Mouse (Mus musculus): ENCODE results near the gene Vstm4. TPM values are rescaled to one million over a fixed set of nuclear protein-coding genes. Genes with fewer than 3 reads are reported as not detected.

The Vstm4 gene
- total and polyA plus RNA-seq, 3 experiments, result not detected

DNA sequence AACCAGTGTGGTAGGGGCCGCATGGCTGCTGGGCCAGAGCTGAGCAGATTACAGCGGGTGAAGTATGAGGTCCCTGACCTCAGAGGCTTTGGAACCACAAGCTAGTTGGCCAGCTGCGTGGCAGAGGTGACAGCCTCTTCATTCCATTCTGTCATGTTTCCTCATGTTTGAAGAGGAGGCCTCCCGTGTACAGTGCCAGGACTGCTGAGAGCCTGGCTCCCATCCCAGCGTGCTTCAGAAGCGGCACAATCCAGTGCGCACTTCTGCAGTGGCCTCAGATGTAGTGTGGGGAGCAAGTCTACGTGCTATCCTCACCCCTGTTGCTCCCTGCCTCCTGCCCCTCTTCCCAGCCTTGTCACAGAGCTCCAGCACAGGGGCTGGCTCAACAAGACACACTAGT lies 99.9 kb downstream of the Vstm4 start:
- no peaks in the 10 kb centered on the region for H3K79me2 ChIP-seq (replicated peaks; ENCODE audit: control insufficient read depth, extremely low read depth, insufficient read depth, poor library complexity, severe bottlenecking)
- no peak overlapping the region for H3K4me2 ChIP-seq (ENCODE audit: insufficient read depth, low read depth, poor library complexity, severe bottlenecking)
- no peak overlapping the region for H3K4me3 ChIP-seq (replicated peaks in 1 of 3; ENCODE audit: low read depth in 2 of 3, low read length in 2 of 3, poor library complexity in 1 of 3)
- H3K36me3 ChIP-seq (replicated peaks in 1 of 2; ENCODE audit: control insufficient read depth in 1 of 2, insufficient read depth in 1 of 2, low read length in 1 of 2), result peaks cover 25 to 52% of the 10 kb centered on the region in 2 experiments
- H3K9me3 ChIP-seq (replicated peaks; ENCODE audit: low read length), result no peaks in the 10 kb centered on the region
- H3K4me1 ChIP-seq (ENCODE audit: control insufficient read depth in 1 of 2, insufficient read depth in 2 of 2), result no peaks in the 10 kb centered on the region
- no peak overlapping the region for H3K9ac ChIP-seq (ENCODE audit: insufficient read depth, low read depth)
- no peak for DNase-seq (ENCODE audit: extremely low read depth)
- TF ChIP-seq MEF2A (IDR thresholded peaks at IDR 0.05; ENCODE audit: borderline replicate concordance, low read depth, low read length), result no peak
- no peak for TF ChIP-seq USF2 (conservative IDR thresholded peaks at IDR 0.05; ENCODE audit: low read depth, low read length)
- TF ChIP-seq TCF12 (IDR thresholded peaks at IDR 0.05; ENCODE audit: low read depth, low read length), result no peak
- no peak for TF ChIP-seq POLR2A (IDR thresholded peaks at IDR 0.05; ENCODE audit: low read depth, low read length)
- TF ChIP-seq RCOR1 (conservative IDR thresholded peaks at IDR 0.05; ENCODE audit: low read depth, low read length), result no peak
- TF ChIP-seq POLR2AphosphoS2 (IDR thresholded peaks at IDR 0.05; ENCODE audit: low read depth, low read length), result no peak
- TF ChIP-seq MAX (IDR thresholded peaks at IDR 0.05; ENCODE audit: low read length), result no peak
- TF ChIP-seq MAZ (IDR thresholded peaks at IDR 0.05; ENCODE audit: low read depth, low read length), result no peak
- TF ChIP-seq MYC (IDR thresholded peaks at IDR 0.05; ENCODE audit: low read depth, low read length), result no peak
- TF ChIP-seq PAX5 (IDR thresholded peaks at IDR 0.05; ENCODE audit: low read length), result no peak
- dilution Hi-C loops (cut with MboI; ENCODE audit: extremely low pct_ligation_motif_present, extremely low pct_unique_long_range_greater_than_20kb, low sequenced_read_pairs), result no loop called here
- H3K27ac ChIP-seq (ENCODE audit: insufficient read depth, low read depth), result no peak overlapping the region
- no peaks in the 10 kb centered on the region for H3K27me3 ChIP-seq (replicated peaks)
- in situ Hi-C loops (cut with MboI; ENCODE audit: low pct_ligation_motif_present, low pct_unique_long_range_greater_than_20kb, low sequenced_read_pairs), result no loop called here

DNA sequence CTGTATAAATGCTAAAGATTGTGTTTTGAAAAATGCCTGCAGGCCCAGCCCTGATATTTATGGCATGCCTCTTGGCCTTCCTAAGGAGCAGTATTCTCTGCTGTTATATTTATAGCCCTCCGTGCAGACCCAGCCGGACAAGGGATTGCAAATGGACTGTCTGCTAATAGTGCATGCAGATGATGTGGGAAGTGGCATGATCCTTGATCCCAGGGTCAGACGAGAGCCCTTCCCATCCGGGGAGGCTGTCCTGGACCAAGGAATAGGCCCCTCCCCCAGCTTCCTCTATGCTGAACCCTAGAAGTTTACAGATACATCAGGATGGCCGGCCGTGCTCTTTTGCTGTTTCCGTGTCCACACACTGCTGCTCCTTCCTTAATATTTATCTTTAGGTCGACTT lies 102.1 kb downstream of the Vstm4 start:
- in situ Hi-C loops (cut with MboI; ENCODE audit: low pct_ligation_motif_present, low pct_unique_long_range_greater_than_20kb, low sequenced_read_pairs), result no loop called here
- Histone ChIP-seq H3K4me2 (ENCODE audit: insufficient read depth, low read depth, poor library complexity, severe bottlenecking) (no peak overlapping the region), H3K9me3 (replicated peaks; ENCODE audit: low read length) (no peaks in the 10 kb centered on the region), H3K9ac (ENCODE audit: insufficient read depth, low read depth) (no peak overlapping the region), H3K79me2 (replicated peaks; ENCODE audit: control insufficient read depth, extremely low read depth, insufficient read depth, poor library complexity, severe bottlenecking) (no peaks in the 10 kb centered on the region), H3K27ac (ENCODE audit: insufficient read depth, low read depth) (no peak overlapping the region), H3K4me3 (replicated peaks in 1 of 3; ENCODE audit: low read depth in 2 of 3, low read length in 2 of 3, poor library complexity in 1 of 3) (no peak overlapping the region), H3K36me3 (replicated peaks in 1 of 2; ENCODE audit: control insufficient read depth in 1 of 2, insufficient read depth in 1 of 2, low read length in 1 of 2) (peaks cover 42 to 74% of the 10 kb centered on the region in 2 experiments), H3K27me3 (replicated peaks) (no peaks in the 10 kb centered on the region), H3K4me1 (ENCODE audit: control insufficient read depth in 1 of 2, insufficient read depth in 2 of 2) (no peaks in the 10 kb centered on the region)
- no peak for TF ChIP-seq SMC3 (IDR thresholded peaks at IDR 0.05; ENCODE audit: low read depth, low read length)
- dilution Hi-C loops (cut with MboI; ENCODE audit: extremely low pct_ligation_motif_present, extremely low pct_unique_long_range_greater_than_20kb, low sequenced_read_pairs), result no loop called here
- no peak for DNase-seq (ENCODE audit: extremely low read depth)

DNA sequence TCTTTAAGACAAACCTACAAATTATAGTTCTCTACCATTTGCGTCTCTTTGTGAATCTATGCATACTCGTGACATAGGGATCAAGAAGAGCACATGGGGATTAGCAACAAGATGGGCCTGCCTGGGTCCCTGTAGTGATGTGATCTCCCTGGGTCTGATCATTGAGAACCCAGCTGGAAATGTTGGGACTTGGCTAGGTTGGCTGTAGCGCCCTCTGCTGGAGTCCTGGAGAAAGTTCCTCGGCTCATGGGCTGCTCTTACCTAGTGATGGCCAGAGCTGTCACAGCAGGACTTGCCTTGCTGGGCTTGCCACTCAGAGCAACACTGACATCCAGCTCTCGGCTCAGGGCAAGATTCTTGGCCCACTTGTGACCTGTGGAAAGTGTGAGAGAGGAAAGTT lies 103.9 kb downstream of the Vstm4 start:
- Histone ChIP-seq H3K4me2 (ENCODE audit: insufficient read depth, low read depth, poor library complexity, severe bottlenecking) (no peak overlapping the region), H3K27ac (ENCODE audit: insufficient read depth, low read depth) (no peak overlapping the region), H3K9ac (ENCODE audit: insufficient read depth, low read depth) (no peak overlapping the region), H3K79me2 (replicated peaks; ENCODE audit: control insufficient read depth, extremely low read depth, insufficient read depth, poor library complexity, severe bottlenecking) (no peaks in the 10 kb centered on the region), H3K4me3 (replicated peaks in 1 of 3; ENCODE audit: low read depth in 2 of 3, low read length in 2 of 3, poor library complexity in 1 of 3) (no peak overlapping the region), H3K27me3 (replicated peaks) (no peaks in the 10 kb centered on the region), H3K36me3 (replicated peaks in 1 of 2; ENCODE audit: control insufficient read depth in 1 of 2, insufficient read depth in 1 of 2, low read length in 1 of 2) (peaks cover 60 to 92% of the 10 kb centered on the region in 2 experiments), H3K4me1 (ENCODE audit: control insufficient read depth in 1 of 2, insufficient read depth in 2 of 2) (no peaks in the 10 kb centered on the region), H3K9me3 (replicated peaks; ENCODE audit: low read length) (no peaks in the 10 kb centered on the region)
- peak; percentile 55 for DNase-seq (ENCODE audit: extremely low read depth)
- in situ Hi-C loops (cut with MboI; ENCODE audit: low pct_ligation_motif_present, low pct_unique_long_range_greater_than_20kb, low sequenced_read_pairs), result no loop called here
- dilution Hi-C loops (cut with MboI; ENCODE audit: extremely low pct_ligation_motif_present, extremely low pct_unique_long_range_greater_than_20kb, low sequenced_read_pairs), result no loop called here
- TF ChIP-seq MAX (IDR thresholded peaks at IDR 0.05; ENCODE audit: low read length) (no peak), USF2 (conservative IDR thresholded peaks at IDR 0.05; ENCODE audit: low read depth, low read length) (no peak), POLR2A (IDR thresholded peaks at IDR 0.05; ENCODE audit: low read depth, low read length) (no peak), RAD21 (IDR thresholded peaks at IDR 0.05; ENCODE audit: low read depth, low read length) (peak; percentile 48), TCF12 (IDR thresholded peaks at IDR 0.05; ENCODE audit: low read depth, low read length) (no peak), ZMIZ1 (IDR thresholded peaks at IDR 0.05; ENCODE audit: low read depth, low read length) (no peak), MXI1 (IDR thresholded peaks at IDR 0.05; ENCODE audit: low read depth, low read length) (no peak), SMC3 (IDR thresholded peaks at IDR 0.05; ENCODE audit: low read depth, low read length) (peak; percentile 52), JUN (IDR thresholded peaks at IDR 0.05; ENCODE audit: insufficient read depth, low read depth, low read length) (no peak), MAZ (IDR thresholded peaks at IDR 0.05; ENCODE audit: low read depth, low read length) (no peak), UBTF (IDR thresholded peaks at IDR 0.05; ENCODE audit: low read depth, low read length) (no peak), SIN3A (IDR thresholded peaks at IDR 0.05; ENCODE audit: low read length) (no peak), CTCF (conservative IDR thresholded peaks at IDR 0.05 in 1 of 2, IDR thresholded peaks at IDR 0.05 in 1 of 2; ENCODE audit: low read depth in 2 of 2, low read length in 2 of 2) (peak; percentile 46 to 66), CHD1 (IDR thresholded peaks at IDR 0.05; ENCODE audit: low read depth, low read length) (no peak), RCOR1 (conservative IDR thresholded peaks at IDR 0.05; ENCODE audit: low read depth, low read length) (no peak), MAFK (IDR thresholded peaks at IDR 0.05; ENCODE audit: insufficient replicate concordance, low read length) (no peak)

Data from CH12.LX (cell line).